Mouse (Mus musculus) right cerebral cortex, postnatal 36 days (tissue): ENCODE results near the gene Zscan5b.
A peak's percentile ranks its signal among the peaks of the same experiment; 100 is the strongest.
"Not testable (repeated sequence)": the region's sequence is repeated elsewhere in the genome, so short reads cannot be mapped to it uniquely, and the experiment has no call there.

Experiments used
- DNase-seq, 2 experiments: peaks; one replicate each; pipeline ENCODE4 v3.0.0; 2022; ENCODE audit warnings: low spot score in 2 of 2, mixed read lengths in 1 of 2

The Zscan5b gene

DNA sequence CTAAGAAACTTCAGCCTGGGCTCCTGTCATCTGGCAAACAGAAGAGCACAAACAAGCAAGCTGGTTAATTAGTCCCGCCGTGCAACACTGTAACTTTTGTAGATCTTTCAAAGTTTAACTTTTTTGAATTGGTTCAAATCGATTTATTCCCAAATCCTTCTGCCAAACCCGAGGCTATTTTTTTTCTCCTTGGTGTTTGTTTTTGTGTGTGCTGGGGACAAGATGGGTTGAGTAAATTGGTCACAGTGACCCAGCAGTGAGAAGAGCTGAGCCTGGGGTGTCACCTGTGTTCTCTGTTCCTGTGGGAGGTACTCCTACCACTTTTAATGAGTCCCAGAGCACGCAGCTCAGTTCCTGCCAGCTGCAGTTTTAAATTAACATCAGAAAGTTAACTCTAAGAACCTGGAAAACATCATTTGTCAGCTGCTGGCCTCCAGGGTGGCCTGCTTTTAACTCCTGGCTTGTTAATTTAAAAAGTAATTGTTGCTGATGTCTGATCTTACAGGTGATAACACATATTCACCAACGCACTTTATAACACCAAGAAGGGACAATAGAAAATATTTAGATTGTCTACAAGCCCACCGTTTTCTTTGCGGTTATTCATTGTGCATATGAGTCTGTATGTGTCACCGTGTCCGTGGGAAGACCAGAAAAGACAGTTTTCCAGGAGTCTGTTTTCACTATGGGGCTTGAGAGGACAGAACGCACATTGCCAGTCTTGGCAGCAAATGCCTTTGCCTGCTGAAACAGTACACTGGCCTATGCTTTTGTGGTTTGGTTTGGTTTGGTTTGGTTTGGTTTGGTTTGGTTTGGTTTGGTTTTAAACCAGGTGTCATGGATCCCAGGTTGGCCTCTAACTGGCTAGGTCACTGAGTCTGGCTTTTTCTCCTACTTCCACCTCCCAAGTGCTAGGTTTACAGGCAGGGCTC is 22.5 kb downstream of the Zscan5b start:
- DNase-seq, result no peak

DNA sequence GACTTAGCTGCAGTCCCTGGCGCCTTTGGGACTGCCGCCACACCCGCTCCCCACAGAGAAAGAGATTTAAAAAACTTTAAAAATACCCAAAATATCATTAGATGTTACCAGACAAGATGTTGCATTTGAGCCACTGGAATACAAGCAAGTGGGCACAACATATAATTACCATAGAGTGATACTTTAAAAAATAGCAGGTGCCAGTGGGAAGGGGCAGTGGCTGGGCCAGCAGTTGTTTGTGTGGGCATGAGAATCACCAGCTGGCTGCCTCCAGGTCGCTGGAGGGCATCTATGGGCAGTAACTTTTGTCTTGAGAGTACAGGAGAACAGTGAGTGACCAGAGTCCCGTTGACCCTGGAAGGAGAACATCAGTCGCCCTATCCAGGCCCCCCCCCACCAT is 30.3 kb downstream of the Zscan5b start, which contains the start of gene Epp13:
TSS of gene Epp13 (plus strand) at position 301 of the 400 bp plus-strand sequence.
- no peak for DNase-seq

DNA sequence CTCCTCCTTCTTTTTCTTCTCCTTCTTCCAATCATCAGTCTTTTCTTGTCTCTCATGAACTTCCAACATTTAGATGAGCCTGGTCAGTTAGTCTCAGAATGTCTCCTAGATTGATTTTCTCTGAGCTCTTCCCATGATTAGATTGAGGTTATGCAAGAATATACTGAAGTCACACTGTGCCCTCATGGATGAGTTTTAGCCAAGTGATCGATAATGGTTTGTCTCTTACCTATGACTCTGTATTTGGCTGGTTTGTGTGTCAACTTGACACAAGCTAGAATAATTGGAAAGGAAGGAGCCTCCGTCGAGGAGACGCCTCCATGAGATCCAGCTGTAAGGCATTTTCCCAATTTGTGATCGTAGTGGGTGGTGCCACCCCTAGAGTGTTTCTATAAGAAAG is 32.4 kb downstream of the Zscan5b start:
- DNase-seq, result no peak

DNA sequence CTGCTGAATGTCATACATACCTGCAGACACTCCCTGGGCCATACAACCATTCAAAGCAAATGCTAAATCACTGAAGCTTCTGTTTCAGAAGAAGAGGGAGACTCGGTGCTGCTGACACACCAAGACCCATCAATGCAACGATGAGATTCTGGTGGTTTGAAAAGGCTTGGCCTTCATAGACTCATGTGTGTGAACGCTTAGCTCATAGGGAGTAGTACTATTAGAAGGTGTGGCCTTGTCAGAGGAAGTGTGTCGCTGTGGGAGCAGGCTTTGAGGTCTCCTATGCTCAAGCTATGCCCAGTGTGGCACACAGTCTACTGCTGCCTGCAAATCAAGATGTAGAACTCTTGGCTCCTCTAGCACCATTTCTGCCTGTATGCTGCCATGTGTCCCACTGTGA is 35.3 kb downstream of the Zscan5b start:
- no peak for DNase-seq

DNA sequence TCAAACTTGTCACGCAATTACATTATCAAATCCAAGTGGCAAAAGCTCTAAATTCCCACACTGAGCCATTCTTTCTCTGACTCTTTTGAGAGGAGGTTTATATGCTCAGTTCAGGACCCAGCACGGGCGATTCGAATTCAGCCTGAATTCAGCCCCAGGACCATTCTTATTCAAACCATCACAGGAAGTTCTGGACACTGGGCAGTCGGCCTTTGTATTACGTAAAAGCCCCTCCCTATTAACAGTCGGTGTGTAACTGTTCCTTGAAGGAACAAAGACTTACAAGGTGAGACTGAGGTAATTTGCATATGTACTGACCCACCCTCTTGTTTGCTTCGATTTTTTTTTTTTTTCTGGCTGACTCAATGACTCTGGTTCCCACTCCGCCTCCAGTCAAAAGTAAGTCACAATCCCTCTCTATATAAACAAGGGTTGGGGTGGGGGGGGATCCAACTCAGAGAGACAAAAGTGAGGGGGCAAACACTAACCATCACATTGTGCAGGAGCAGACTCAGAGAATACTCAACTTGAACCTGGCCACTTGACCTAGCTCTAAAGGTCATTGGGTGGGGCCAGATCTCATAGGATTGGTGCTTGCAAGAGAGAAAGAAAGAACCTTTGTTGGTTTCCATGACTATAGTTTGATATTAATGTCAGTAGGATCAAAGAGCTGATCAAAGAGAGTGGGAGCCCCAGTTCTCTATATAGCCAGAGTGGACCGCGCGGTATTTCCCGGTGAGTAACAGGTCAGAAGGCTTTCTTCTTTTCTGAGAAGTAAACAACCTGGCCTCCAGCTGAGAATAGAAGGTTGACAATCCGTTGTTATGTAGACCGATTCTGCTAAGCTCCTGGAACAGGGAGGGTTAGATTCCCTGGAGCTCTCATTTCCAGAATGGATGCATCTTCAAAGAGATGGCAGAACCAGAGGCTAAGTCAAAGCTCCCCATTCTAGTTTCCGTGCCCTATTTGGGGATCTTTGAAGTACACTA is 36.4 kb downstream of the Zscan5b start:
- no peak for DNase-seq

DNA sequence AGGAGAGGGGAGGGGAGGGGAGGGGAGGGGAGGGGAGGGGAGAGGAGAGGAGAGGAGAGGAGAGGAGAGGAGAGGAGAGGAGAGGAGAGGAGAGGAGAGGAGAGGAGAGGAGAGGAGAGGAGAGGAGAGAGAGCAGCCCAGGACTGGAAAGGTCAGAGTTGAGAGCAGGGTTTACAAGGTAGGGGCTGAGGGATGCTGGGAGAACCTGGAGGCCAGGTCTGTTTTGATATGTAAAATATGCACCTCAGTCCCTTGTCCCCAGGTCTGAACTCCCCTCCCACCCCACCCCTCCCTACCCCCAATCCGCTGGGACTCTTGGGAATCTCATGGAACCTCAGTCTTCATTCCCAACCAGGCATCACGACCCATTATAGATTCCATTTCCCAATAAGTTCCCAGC is 37.9 kb downstream of the Zscan5b start:
- not testable (repeated sequence) for DNase-seq

DNA sequence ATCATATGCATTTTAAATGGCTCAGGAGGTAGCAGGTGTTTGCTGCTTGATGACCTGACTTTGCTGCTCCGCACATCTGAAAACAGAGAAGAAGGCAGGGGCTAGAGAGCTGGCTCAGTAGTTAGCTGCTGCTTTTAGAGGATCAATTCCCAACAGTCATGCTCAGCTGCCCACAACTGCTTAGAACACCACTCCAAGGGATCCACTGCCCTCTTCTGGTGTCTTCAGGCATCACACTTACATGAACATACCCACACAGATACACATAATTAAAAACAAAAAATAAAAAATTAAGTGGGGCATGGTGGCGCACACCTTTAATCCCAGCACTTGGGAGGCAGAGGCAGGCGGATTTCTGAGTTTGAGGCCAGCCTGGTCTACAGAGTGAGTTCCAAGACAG is 40.0 kb downstream of the Zscan5b start:
- no peak for DNase-seq

DNA sequence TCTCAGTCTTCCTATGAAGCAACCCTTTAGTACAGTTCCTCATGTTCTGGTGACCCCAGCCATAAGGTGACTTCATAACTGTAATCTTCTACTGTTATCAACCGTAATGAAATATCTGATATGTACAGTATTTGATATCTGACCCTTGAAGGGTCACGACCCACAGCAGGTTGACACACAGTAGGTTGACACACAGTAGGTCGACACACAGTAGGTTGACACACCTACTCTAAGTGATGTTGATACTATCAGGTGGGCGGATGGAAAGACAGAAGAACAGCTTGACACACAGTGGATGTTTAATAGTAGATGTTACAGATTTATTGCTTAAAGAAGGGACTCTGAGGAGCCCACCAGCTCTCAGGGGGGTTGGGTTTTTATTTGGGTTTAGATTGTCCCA is 40.9 kb downstream of the Zscan5b start:
- DNase-seq, result no peak

DNA sequence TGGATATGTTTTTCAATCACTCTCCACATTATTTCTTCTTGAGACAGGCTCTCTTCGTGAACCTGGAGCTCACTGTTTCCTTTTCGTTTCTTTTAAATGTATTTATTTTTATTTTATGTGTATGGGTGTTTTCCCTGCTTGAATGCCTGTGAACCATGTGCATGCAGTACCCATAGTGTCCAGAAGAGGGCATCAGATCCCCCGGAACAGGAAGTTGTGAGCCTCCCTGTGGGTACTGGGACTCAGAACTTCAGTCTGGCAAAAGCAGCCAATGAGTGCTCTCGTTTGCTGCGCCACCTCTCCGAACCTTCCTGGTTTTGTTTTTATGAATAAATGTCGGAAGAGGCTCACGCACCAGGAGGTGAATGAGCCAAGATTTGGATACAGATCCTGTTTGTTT is 43.6 kb downstream of the Zscan5b start:
- no peak for DNase-seq

DNA sequence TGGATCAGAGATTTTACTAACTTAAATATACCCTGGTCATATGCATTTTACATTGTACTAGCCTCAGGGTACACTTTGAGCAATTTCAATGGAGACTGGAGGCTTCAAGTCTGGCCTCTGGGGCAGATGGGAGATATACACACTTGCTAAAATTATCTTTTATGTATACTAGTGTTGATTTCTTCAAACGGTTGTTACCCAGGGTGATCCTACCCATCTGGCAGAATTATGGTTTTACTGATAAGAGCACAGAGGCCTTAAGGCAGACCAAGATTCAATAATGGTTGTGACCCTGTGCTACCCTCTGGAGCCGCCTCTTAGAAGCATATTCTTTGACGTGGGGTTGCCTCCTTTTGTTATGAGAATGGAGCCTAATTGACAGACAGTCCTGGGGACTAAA is 55.8 kb downstream of the Zscan5b start:
- DNase-seq, result no peak

DNA sequence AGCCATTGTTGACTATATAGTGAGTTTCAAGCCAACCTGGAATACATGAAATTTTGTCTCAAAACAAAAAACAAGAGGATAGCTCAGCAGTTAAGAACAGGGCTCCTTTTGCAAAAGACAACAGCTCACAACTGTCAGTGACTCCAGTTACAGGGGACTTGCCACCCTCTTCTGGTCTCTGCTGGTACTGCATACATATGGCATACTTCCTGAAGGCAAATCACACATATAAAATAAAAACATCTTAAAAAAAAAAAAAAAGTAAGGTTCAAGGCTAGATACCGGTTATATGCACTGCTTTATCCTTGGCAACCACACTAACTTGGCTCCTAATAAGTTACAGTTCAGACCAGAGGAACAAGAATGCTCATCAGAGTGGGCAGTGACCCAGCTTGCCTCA is 60.7 kb downstream of the Zscan5b start:
- peak; percentile 55 to 59 for DNase-seq

DNA sequence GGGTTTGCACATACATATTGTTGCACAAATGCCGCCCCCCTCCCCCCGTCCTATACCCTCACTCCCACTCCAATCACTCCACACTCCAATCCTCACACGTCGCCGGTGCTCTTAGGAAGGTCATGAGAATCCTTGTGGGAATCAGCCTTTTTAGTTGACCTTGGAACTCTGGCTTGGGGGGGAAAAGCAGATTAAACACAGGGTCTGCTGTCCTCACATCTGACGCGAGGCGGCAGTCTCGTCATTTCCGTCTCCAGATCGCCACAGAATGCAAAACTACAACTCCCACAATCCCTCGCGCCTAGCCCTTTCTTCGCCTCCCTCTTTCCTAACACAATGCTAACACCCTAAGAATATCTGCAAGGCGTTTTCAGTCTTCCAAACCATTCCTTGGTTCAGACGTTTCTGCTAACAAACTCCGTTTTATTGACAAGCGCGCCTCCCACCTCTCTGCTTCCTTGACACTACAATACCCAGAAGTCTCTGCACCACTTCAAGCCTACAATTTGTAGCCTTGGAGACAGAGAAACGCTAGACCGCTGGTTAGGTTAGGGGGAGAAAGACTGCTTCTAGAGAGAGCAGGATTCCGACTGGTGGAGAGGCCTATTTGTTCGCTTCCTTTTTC is 61.5 kb downstream of the Zscan5b start:
- DNase-seq, result peak; percentile 82 to 89

DNA sequence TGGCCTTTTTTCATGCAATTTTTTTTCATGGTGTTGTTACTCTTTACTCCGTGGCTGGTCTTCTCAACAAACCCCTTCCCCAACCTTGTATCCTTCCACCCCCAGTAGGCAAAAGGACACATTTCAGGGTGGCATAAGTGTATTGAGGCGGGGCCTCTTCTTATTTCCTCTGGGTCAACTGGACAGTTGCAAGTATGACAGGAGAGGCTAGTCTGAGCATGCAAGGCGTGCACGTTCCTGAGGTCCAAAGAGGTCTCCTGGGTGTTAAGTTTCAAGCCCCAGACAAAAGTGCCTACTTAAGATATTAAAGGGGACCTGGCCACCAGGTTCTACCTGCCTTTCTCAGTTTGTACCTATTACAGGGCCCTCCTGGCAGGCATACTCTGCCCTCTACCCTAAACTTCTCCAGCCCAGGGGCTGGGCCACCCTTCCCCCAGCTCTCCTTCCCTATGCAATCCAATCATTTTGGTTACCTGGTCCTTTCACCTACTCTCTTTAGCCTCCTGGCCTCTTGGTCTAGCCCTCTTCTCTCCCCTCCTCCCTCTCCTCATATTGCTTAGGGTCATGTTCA is 62.4 kb downstream of the Zscan5b start:
- no peak for DNase-seq

DNA sequence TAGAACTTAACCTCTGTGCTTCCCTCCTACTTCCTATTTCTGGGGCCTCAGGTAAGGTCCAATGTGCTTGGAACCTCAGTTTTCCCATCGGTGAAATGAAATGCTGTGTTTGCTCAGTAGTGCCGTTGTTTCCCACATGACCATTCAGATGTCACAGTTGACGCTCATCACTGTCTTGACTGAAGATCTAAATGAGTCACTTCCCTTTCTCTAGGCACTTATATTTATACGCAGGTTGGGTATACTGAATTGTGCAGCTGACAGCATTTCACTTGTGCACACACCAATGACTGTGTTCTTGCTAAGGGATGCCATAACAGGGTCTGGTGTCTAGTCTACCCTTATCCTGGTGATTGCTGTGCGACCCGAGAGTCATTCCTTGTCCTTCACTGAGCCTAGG is 63.3 kb downstream of the Zscan5b start:
- no peak for DNase-seq

DNA sequence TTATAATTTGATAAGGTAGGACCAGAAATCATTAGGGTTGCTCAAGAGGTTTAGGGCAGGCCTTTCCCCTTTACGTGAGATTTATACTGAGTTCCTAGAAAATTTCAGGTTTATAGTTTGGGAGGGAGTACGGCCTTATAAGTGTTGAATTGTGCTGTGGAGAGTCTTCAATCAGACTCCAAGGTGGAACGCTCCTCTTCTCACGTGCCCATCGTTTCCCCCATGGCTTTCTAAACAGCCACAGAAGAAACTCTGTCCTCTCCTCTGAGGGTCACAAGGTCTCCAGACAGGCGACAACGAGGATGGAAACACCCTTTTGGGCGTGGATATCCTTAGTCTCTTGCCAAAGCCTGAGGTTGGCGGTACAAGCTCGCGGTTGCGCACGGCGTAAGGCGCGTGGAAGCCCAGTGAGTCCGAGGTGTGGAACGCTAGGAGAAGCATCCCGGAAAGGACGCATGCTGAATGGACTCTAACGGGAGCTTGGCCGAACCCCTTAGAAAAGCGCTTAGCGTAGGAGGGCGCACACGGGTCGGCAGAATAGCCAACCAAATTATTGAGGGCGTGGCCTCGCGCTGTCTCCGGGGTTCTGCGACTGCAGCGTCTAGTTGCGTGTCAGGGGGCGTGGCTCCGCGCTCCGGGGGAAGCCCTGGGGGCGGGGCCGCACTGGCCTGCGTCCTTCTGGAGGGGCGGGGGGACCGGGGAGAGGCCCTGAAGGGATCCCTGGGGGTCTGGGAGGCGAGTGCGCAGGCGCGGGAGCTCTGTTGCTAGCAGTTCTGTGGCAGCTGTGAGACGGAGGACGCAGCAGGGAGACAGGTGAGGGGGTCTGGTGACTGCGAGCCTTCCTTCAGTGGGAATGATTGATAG is 64.0 kb downstream of the Zscan5b start, which contains the start of gene Zfp667:
TSS of gene Zfp667 (plus strand) at position 738 of the 864 bp plus-strand sequence.
- peak; percentile 97 to 98 for DNase-seq

DNA sequence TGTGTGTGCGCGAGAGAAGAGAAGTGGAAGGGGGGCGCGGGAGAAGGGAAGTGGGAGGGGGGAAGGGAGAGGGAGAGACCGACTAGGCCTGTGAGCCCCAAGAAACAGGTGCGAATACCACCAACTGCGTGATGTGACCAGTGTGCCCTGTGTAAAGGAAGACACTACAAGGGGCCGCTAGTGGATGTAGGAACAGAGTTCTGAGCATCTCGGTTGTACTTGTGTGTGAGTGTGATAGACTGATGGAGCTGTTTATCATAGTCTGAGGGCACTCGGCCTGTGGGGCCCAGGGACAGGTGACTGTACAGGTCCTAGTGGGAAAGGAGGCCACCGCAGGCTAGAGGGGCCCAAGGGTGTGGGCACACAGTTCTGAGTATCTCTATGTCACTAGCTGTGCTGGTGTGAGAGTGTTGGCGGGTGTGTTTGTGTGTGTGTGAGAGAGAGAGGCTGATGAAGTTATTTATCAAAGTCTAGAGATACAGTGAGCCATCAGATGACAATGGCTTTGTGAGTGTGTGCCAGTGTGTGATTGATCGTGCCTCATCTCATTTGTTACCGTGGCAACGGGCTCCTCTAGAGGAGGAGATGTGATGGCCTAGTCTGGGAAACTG is 64.9 kb downstream of the Zscan5b start:
- DNase-seq, result peak in 1 of 2 experiments; percentile 21
